Mouse (Mus musculus): ENCODE results near the gene Il16.

The Il16 gene

DNA sequence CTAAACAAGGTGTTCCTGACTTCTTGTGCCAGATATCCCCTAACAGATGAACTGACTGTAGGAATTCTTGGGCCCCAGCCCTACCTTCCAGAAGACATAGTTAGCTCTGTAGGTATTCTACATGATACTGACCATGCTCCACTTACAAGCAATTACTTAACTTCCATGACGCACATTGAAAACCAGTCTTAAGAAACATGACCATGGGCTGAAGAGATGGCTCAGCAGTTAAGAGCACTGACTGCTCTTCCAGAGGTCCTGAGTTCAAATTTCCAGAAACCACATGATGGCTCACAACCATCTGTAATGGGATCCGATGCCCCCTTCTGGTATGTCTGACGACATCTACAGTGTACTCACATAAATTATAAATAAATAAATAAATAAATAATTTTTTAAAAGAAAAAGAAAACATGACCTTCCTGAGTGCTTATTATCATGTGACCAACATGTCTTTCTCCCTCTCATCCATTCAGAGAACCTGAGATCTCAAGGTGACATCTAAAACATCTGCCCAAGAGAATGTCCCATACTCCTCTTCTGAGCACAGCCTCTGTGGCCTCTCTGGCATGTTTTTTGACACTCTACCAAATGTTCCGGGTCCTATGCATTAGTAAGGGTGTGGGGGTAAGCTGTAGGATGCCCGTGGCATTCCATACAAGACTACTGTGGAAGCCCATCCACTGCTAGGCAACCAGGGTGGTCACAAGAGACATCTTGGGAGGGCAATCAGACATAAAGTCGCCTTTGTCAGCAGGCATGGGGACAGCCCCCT is 9.0 kb downstream of the Il16 start:
- no peak for DNase-seq (ENCODE audit: low spot score in 2 of 2)

DNA sequence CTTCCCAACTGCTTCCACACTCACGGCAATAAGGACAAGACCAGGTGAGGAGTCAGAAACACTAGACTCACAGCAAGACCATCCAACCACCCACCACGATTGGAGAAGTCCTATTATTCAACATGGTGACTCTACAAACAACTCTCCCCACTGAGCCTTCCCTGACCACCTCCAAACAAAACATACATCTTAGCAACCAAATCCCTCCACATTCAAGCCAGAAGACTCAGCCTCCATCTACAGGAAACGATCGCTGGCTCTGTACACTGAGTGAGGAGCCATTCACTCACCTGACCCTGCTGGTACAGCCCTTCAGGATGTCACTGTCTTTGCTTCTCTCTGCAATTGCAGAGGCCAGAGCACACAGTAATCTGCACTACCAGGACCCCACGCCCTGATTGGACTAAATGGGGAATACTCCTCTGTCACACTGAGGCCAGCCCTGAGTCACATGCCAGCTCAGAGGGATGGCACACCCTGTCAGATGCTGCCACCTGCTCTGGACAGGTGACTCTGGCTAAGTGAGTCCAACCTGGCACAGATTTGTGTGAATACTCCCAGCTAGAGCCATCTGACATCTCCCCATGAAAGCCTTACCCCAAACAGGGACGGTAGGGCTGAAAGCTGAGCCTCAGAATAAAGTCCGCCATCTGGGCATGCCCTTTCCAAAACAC is 10.3 kb downstream of the Il16 start:
- no peak for DNase-seq (ENCODE audit: low spot score in 2 of 2)

DNA sequence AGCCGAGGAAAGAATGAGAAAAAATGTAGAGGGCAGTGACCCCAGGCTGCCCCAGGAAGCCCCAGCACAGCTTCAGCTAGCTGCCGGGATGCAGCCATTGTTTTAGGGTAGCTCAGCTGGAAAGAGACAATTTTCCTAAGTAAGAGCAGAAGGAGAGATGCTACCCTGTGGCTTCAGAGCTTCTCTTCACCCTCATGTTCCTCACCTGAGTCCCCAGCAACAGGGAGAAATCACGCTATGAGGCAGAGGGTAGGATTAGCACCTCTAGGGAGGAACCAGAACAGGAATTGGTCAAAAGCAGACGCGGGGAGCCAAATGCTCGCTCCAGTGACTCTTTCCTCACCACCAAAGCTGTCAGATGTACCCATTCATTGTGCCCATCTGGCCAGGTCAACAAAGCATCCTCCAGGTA is 10.8 kb downstream of the Il16 start:
- no peak for DNase-seq (ENCODE audit: low spot score in 2 of 2)

GRCm38 (mm10) chr7:83734246-83734645 is 11.3 kb downstream of the Il16 start:
- no peak for DNase-seq (ENCODE audit: low spot score in 2 of 2)

- DNase-seq (ENCODE audit: low spot score in 2 of 2), result no peak
Observed at GRCm38 (mm10) chr7:83732781-83733180, 12.7 kb downstream of the Il16 start.

- no peak for DNase-seq (ENCODE audit: low spot score in 2 of 2)
Observed at GRCm38 (mm10) chr7:83731961-83732666, 13.4 kb downstream of the Il16 start.

DNA sequence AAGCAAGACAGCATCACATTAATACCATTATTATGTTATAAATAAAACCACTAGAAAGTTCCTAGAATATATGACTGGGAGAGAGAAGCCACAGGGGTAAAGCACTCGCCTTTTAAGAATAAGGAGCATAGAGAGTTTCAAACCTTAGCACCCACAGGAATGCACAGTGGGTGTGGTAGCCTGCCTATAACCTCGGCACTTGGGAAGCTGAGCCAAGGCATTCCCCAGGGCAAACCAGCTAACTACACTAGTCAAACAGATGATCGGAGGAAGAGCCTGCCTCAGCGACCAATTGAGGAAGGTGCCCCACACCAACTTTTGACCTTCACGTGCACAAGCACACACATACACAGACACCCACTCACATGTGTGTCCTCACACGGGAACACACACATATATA is 14.2 kb downstream of the Il16 start:
- no peak for DNase-seq (ENCODE audit: low spot score in 2 of 2)

GRCm38 (mm10) chr7:83726936-83727632 is 18.4 kb downstream of the Il16 start:
- no peak for DNase-seq (ENCODE audit: low spot score in 2 of 2)

GRCm38 (mm10) chr7:83725801-83726200 is 19.7 kb downstream of the Il16 start:
- no peak for DNase-seq (ENCODE audit: low spot score in 2 of 2)

- DNase-seq (ENCODE audit: low spot score in 2 of 2), result no peak
Observed at GRCm38 (mm10) chr7:83724541-83724940, 21.0 kb downstream of the Il16 start.

DNA sequence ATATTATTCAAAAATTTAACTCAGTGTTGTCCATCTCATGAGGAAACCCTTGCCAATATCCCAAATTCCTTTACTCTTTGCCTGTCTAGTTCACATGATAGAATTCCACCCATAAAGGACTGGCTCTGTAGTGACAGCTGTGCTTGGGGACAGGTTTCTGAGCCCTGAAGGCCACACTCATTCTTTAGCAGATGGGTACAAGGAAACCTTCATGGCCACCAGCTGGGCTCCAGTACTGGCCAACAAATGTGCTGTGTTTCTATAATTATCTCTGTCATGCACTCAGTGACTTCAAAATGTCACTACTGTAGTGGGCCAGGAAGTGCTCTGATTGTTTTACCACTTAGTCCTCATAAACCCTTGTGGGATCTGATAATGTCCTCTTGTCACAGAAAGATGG is 21.6 kb downstream of the Il16 start:
- no peak for DNase-seq (ENCODE audit: low spot score in 2 of 2)

GRCm38 (mm10) chr7:83723221-83723620 is 22.3 kb downstream of the Il16 start:
- no peak for DNase-seq (ENCODE audit: low spot score in 2 of 2)

DNA sequence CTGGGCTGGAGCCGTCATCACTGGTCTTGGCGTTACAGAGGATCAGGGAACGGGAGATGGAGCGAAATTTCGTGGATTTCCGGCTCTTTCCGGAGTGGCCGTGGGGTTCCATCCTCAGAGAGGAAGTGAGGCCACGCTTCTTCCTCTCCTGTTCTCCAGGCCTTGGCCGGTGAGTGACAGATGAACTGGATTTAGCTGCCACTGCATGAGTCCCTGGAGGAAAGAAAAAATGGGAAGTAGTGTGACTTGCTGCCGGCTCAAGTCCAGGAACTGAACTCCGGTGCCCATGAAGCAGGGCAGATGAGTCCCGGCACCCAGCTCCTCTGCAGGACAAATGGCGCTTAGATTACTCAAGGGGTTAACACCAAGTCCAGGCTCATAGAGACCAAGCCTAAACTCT is 23.0 kb downstream of the Il16 start:
- DNase-seq (ENCODE audit: low spot score in 2 of 2), result no peak

GRCm38 (mm10) chr7:83720231-83720630 is 25.3 kb downstream of the Il16 start:
- no peak for DNase-seq (ENCODE audit: low spot score in 2 of 2)

DNA sequence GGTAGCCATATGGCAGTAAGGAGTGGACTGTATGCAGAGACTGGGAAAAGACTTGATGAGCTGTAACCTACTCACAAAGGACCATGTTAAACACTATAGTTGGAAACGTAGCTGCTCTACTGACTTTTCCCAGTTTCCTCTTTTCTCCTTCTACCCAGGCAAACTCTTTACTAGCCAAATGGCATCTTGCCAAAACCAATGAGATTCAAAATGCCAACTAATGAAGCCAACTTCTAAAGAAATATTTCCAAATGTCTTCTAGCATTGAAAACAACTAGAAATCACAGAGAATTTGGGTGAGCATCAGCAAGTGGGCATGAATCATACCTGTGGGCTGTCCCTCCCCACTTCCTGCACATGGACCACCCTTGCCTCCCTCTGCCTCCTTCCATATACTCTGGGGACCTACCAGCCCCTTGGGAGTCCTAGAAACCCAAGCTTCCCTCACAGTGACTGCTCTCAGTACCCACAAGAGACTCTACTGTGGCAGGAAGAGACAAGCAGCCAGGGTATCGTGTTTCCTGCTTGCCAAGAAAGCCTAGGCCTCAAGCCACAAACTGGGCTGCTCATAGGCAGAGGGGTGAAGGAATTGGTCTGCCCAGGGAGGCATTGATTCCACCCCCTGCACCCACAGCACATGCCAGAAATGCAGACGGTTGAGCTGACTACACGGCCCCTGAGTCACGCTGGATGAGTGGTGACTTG is 28.4 kb downstream of the Il16 start:
- no peak for DNase-seq (ENCODE audit: low spot score in 2 of 2)

- no peak for DNase-seq (ENCODE audit: low spot score in 2 of 2)
Observed at GRCm38 (mm10) chr7:83713639-83714038, 31.9 kb downstream of the Il16 start.

DNA sequence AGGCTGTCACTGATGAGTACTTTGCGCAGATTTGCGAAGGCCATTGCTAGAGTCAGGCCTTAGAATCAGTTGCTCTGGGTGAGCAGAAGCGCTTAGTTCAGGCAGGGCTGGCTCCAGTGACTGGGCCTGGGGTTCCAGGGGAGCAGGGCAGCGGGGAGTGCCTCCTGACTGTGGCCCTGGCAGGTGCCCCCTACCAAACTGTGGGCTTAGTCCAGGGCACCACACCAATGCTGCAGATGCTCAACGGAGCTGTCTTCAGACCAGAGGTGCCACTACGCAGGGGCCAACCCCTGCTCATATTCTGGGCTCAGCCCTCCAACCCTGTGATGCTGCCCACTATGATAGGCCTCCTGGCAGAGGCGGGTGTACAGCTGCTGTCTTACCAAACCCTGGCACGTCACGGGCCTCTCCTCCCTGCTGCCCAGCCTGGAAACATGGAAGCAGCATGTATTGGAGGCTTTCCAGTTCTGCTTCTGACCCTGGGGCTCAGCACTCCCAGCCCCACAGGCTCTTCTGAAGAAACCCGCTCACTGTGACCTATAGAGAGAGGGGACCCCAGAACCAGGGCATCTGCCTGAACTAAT is 33.8 kb downstream of the Il16 start:
- peak in 1 of 2 experiments; percentile 57 for DNase-seq (ENCODE audit: low spot score in 2 of 2)

DNA sequence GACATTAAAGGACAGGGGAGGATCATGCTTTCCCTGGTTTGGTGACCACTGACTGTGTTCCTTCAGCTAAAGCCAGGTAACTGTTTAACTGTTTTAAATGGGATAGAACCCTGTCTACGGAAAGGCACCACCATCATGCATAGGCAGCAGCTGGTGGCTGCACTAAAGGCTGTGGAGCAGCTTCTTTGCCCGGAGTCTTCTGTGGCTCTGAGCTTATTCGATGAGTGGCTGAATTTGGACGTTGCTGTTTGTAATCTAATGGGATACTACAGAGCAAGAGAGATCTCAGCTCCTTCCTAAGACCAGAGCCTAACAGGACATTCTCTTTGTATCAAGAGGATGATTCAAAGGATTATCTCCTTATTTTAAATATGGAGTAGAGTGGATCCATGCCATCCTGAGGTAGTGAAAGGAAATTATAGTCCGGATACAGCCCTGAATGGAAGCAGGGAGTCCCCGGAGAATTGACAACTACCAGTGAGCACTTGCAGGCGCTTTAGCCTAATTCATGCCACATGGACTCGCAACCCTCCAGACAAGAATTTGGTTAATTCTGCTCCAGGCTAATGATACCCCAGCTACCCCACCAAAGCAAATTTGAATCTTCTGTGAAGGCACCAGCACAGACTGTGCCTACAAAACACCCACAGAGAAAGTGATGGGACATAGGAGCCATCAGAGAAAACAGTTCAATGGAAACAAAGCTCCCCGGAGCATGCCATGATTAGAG is 42.3 kb downstream of the Il16 start:
- DNase-seq (ENCODE audit: low spot score in 2 of 2), result no peak

DNA sequence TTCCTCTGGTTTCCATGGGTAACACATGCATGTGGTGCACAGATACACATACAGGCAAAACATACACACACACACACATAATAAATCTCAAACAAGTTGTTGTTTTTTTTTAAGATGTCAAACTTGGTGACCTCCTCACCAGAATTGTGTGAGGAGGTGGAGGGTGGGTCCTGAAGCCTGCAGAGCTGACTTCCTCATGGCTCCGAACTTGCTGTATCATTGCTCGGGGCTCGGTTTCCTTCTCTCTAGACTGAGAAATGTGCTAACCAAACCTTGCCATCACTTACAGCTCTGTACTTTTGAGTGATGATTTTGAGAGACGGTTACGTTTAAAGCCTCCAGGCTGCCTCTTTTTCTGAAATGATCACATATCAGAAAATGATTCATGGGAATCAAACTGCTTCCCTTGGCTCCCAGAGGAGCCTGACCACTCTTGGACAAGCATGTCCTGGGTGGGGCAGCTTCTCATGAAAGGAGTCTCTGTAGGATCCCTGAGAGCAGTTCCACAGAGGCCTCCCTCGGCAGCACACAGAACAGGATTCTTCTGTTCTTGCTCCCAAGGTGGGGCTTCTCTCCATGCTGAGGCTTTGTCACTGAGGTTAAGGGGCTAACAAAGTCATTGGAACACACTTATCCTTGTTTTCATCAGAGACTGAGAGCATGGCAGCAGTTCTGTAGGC is 46.3 kb downstream of the Il16 start:
- DNase-seq (ENCODE audit: low spot score in 2 of 2), result no peak

All from spleen, postnatal 4 days (tissue).